ENCODE assay signal across 8 mouse cellular contexts in genomic region chr10:121476190-121476967, GRCm38 (mm10). TPM values are rescaled to one million over a fixed set of nuclear protein-coding genes. Genes with fewer than 3 reads are reported as not detected.
DNase-seq lines count a peak whose midpoint lies in the region; ATAC-seq and TF ChIP-seq lines count a peak whose summit lies in the region.

Rassf3 (minus strand) TSS chr10:121476347.

- no peak for DNase-seq in Patski (ENCODE audit: low read depth, low spot score)
- peak; percentile 65 for DNase-seq in cerebellum, adult 9-11 months
- DNase-seq in frontal cortex, adult 2 months (ENCODE audit: extremely low spot score in 1 of 2, low spot score in 1 of 2): peak; percentile 55 to 83
- DNase-seq in hindbrain, embryonic 10.5 days (ENCODE audit: low spot score): peak; percentile 98
- DNase-seq in layer of hippocampus, postnatal 14 days (ENCODE audit: low spot score in 2 of 2): peak; percentile 75 to 86
- peak; percentile 96 for DNase-seq in lung, postnatal 10 days
- peak; percentile 96 for DNase-seq in ovary, postnatal 14 days (ENCODE audit: low spot score)
- DNase-seq in thymus, postnatal 14 days: peak; percentile 99

- ATAC-seq in Patski: peak; percentile 92

- POLR2A ChIA-PET in Patski (lab: Charles Lee): interaction anchor here (0.6 to 1.2 kb wide), 4 partner anchors 24 to 66 kb away, joined by 3 to 8 read pairs (median 4); no protein-coding TSS in a partner anchor

- WGBS in hindbrain, embryonic 10.5 days: under 1% methylated on average over 60 of the region's 62 CpGs

- no peaks in the 10 kb centered on the region for H3K9me3 ChIP-seq in hindbrain, embryonic 10.5 days

- H3K4me1 ChIP-seq in hindbrain, embryonic 10.5 days (replicated peaks): peaks cover 59% of the 10 kb centered on the region

- peak within 1 kb of the TSS; percentile 64 for H3K4me3 ChIP-seq in hindbrain, embryonic 10.5 days

- H3K27me3 ChIP-seq in Patski: no peaks in the 10 kb centered on the region
- H3K27me3 ChIP-seq in hindbrain, embryonic 10.5 days (ENCODE audit: insufficient read depth, poor library complexity, severe bottlenecking): peaks cover 16% of the 10 kb centered on the region

- no peak for TF ChIP-seq CTCF in Patski (IDR thresholded peaks at IDR 0.05)

- in situ Hi-C loops in Patski (cut with MboI; ENCODE audit: low pct_unique_long_range_greater_than_20kb): no loop called here

- H3K36me3 ChIP-seq in hindbrain, embryonic 10.5 days: no peaks in the 10 kb centered on the region

- CTCF ChIA-PET in Patski (lab: Charles Lee): interaction anchor here (1.4 kb wide), 1 partner anchor 48 kb away, joined by 3 read pairs; no protein-coding TSS in a partner anchor

- peak within 1 kb of the TSS; percentile 89 for H3K27ac ChIP-seq in hindbrain, embryonic 10.5 days

RNA-seq across cellular contexts. Expression of gene Rassf3, which starts in this region (rescaled TPM):
- polyA plus RNA-seq in Patski (2021): 27.0 TPM
- 18.0 and 21.5 TPM in 2 replicates for polyA plus RNA-seq in frontal cortex, adult 2 months (2012; rRNA removed)
- 8.0 and 11.4 TPM in 2 replicates for polyA plus RNA-seq in hindbrain, embryonic 10.5 days (2016; fragmentation: Nextera tagmentation; extraction: Ambion mirVana)
- 10 to 100 TPM; 12.0 to 12.6 TPM for total RNA-seq in layer of hippocampus, postnatal 14 days (2021)
